ENCODE assay signal across 19 mouse cellular contexts in the genomic region with DNA sequence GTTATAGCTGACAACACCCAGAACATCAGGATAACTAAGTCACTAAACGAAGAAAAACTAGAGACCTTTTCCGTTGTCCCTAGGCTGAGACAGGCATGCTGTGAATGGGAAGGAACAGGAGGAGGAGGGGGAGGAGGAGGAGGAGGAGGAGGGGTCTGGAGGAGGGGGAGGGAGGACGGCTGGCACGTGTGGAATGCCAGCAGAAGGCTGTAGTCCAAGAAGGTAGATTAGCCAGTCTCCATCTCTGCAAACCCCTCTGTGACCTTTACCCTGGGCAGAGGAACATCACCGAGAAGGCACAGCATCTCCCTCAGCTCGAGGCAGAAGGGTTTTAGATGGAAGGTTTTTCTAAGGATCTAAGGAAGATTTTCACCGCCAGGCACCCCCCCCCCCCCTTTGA. TPM values are rescaled to one million over a fixed set of nuclear protein-coding genes. Genes with fewer than 3 reads are reported as not detected.
DNase-seq lines count a peak whose midpoint lies in the region; ATAC-seq lines count a peak whose summit lies in the region.
"Had no signal": no experiment of that assay in that cellular context is flagged by ENCODE, and none has a peak within 500 bp of the region (broad histone marks: within the 10 kb centered on the region; RNA-seq: fewer than 3 reads in every experiment).

No protein-coding gene starts in this region.

- no peak for DNase-seq in forebrain, embryonic 10.5 days (ENCODE audit: extremely low spot score, low spot score)
- DNase-seq in embryo, embryonic 10.5 days (ENCODE audit: low spot score) = peak; percentile 35
- DNase-seq: adrenal gland, adult 8-10 months; cerebellum, adult 9-10 months; gastrocnemius, adult 2 months; heart, adult 2 months; heart, postnatal 10 days; kidney, adult 8-10 months; thymus, postnatal 4 days had no signal

- H3K4me3 ChIP-seq in forebrain, embryonic 10.5 days = no peak overlapping the region
- H3K4me3 ChIP-seq in forebrain, embryonic 16.5 days (replicated peaks; ENCODE audit: low read length) = no peak overlapping the region
- no peak overlapping the region for H3K4me3 ChIP-seq in kidney, embryonic 15.5 days (replicated peaks)
- H3K4me3 ChIP-seq in kidney, embryonic 14.5 days (ENCODE audit: low read length) = no peak overlapping the region
- no peak overlapping the region for H3K4me3 ChIP-seq in liver, embryonic 16.5 days (ENCODE audit: low read depth, low read length)
- H3K4me3 ChIP-seq: forebrain, embryonic 15.5 days; gastrocnemius, adult 2 months; heart, adult 2 months; midbrain, embryonic 12.5 days; neural tube, embryonic 15.5 days had no signal

- peaks cover 24% of the 10 kb centered on the region for H3K4me1 ChIP-seq in forebrain, embryonic 10.5 days
- no peaks in the 10 kb centered on the region for H3K4me1 ChIP-seq in forebrain, embryonic 16.5 days (replicated peaks; ENCODE audit: control insufficient read depth, insufficient read depth, low read length)
- H3K4me1 ChIP-seq in kidney, embryonic 15.5 days = peaks cover 21% of the 10 kb centered on the region
- peaks cover 19% of the 10 kb centered on the region for H3K4me1 ChIP-seq in kidney, embryonic 14.5 days (ENCODE audit: control insufficient read depth, insufficient read depth, low read length)
- H3K4me1 ChIP-seq in liver, embryonic 16.5 days (ENCODE audit: control insufficient read depth, low read depth, low read length) = no peaks in the 10 kb centered on the region; the same call in 1 of the 2 replicates
- H3K4me1 ChIP-seq: forebrain, embryonic 15.5 days; midbrain, embryonic 12.5 days had no signal

- no peak for ATAC-seq in forebrain, embryonic 16.5 days
- ATAC-seq in kidney, embryonic 15.5 days (replicated peaks; ENCODE audit: low FRiP score) = 0 out of 2 replicates have a peak, but pooled peaks have one; percentile 40
- ATAC-seq in kidney, embryonic 14.5 days (ENCODE audit: low FRiP score, low TSS enrichment) = no peak
- no peak for ATAC-seq in liver, embryonic 16.5 days (ENCODE audit: low read depth)
- no peak for ATAC-seq in CD4-positive, CD25-positive, alpha-beta regulatory T cell, adult 4 months
- no peak for ATAC-seq in granulocyte monocyte progenitor cell, adult 5-6 weeks (replicated peaks; ENCODE audit: poor library complexity, severe bottlenecking)
- ATAC-seq: forebrain, embryonic 15.5 days had no signal

- no peaks in the 10 kb centered on the region for H3K9me3 ChIP-seq in forebrain, embryonic 10.5 days
- H3K9me3 ChIP-seq in forebrain, embryonic 16.5 days (ENCODE audit: control insufficient read depth, low read length) = no peaks in the 10 kb centered on the region
- H3K9me3 ChIP-seq in kidney, embryonic 15.5 days (replicated peaks) = no peaks in the 10 kb centered on the region
- no peaks in the 10 kb centered on the region for H3K9me3 ChIP-seq in kidney, embryonic 14.5 days (ENCODE audit: control insufficient read depth, low read length)
- no peaks in the 10 kb centered on the region for H3K9me3 ChIP-seq in liver, embryonic 16.5 days (replicated peaks; ENCODE audit: control insufficient read depth, low read length)
- H3K9me3 ChIP-seq: forebrain, embryonic 15.5 days; midbrain, embryonic 12.5 days; neural tube, embryonic 15.5 days had no signal

- no peak overlapping the region for H3K4me2 ChIP-seq in forebrain, embryonic 16.5 days (ENCODE audit: low read length)
- no peak overlapping the region for H3K4me2 ChIP-seq in kidney, embryonic 15.5 days
- H3K4me2 ChIP-seq in kidney, embryonic 14.5 days (replicated peaks; ENCODE audit: low read depth, low read length) = no peak overlapping the region
- no peak overlapping the region for H3K4me2 ChIP-seq in liver, embryonic 16.5 days (ENCODE audit: low read depth, low read length)
- H3K4me2 ChIP-seq: forebrain, embryonic 15.5 days; midbrain, embryonic 12.5 days; neural tube, embryonic 15.5 days had no signal

- WGBS in forebrain, embryonic 10.5 days = 15% methylated on average over 7 of the region's 7 CpGs
- WGBS in forebrain, embryonic 16.5 days = 8% methylated on average over 7 of the region's 7 CpGs
- WGBS in kidney, embryonic 15.5 days = 24% methylated on average over 7 of the region's 7 CpGs
- 19% methylated on average over 7 of the region's 7 CpGs for WGBS in kidney, embryonic 14.5 days
- WGBS in liver, embryonic 16.5 days (ENCODE audit: insufficient replicate concordance) = 21% methylated on average over 7 of the region's 7 CpGs

- H3K9ac ChIP-seq in forebrain, embryonic 16.5 days (replicated peaks; ENCODE audit: low read depth, low read length) = no peak overlapping the region
- H3K9ac ChIP-seq in kidney, embryonic 15.5 days = no peak overlapping the region
- no peak overlapping the region for H3K9ac ChIP-seq in kidney, embryonic 14.5 days (ENCODE audit: low read depth, low read length)
- H3K9ac ChIP-seq in liver, embryonic 16.5 days (ENCODE audit: low read depth, low read length) = no peak overlapping the region
- H3K9ac ChIP-seq: forebrain, embryonic 15.5 days; midbrain, embryonic 12.5 days; neural tube, embryonic 15.5 days had no signal

- H3K27ac ChIP-seq in forebrain, embryonic 10.5 days = 0 out of 2 replicates have a peak overlapping the region, but pooled peaks have one; percentile 35
- no peak overlapping the region for H3K27ac ChIP-seq in forebrain, embryonic 16.5 days (ENCODE audit: low read length)
- H3K27ac ChIP-seq in kidney, embryonic 15.5 days = no peak overlapping the region
- no peak overlapping the region for H3K27ac ChIP-seq in kidney, embryonic 14.5 days (ENCODE audit: low read depth, low read length)
- peak overlapping the region; percentile 81 for H3K27ac ChIP-seq in liver, embryonic 16.5 days (ENCODE audit: low read length)
- H3K27ac ChIP-seq: forebrain, embryonic 15.5 days; gastrocnemius, adult 2 months; heart, adult 2 months; midbrain, embryonic 12.5 days; neural tube, embryonic 15.5 days had no signal

- H3K27me3 ChIP-seq in forebrain, embryonic 10.5 days (ENCODE audit: poor library complexity, severe bottlenecking) = no peaks in the 10 kb centered on the region
- no peaks in the 10 kb centered on the region for H3K27me3 ChIP-seq in forebrain, embryonic 16.5 days (replicated peaks; ENCODE audit: control insufficient read depth, insufficient read depth, low read length)
- no peaks in the 10 kb centered on the region for H3K27me3 ChIP-seq in kidney, embryonic 15.5 days
- H3K27me3 ChIP-seq in kidney, embryonic 14.5 days (ENCODE audit: control insufficient read depth, insufficient read depth, low read length) = no peaks in the 10 kb centered on the region
- H3K27me3 ChIP-seq in liver, embryonic 16.5 days (ENCODE audit: control insufficient read depth, insufficient read depth, low read depth, low read length) = no peaks in the 10 kb centered on the region
- H3K27me3 ChIP-seq: forebrain, embryonic 15.5 days; midbrain, embryonic 12.5 days; neural tube, embryonic 15.5 days had no signal

- no peaks in the 10 kb centered on the region for H3K36me3 ChIP-seq in forebrain, embryonic 10.5 days (replicated peaks)
- H3K36me3 ChIP-seq in forebrain, embryonic 16.5 days (ENCODE audit: control insufficient read depth, insufficient read depth) = no peaks in the 10 kb centered on the region
- H3K36me3 ChIP-seq in kidney, embryonic 15.5 days = no peaks in the 10 kb centered on the region
- H3K36me3 ChIP-seq in kidney, embryonic 14.5 days (ENCODE audit: control insufficient read depth, insufficient read depth, low read length) = no peaks in the 10 kb centered on the region
- H3K36me3 ChIP-seq in liver, embryonic 16.5 days (ENCODE audit: control insufficient read depth, insufficient read depth) = no peaks in the 10 kb centered on the region
- H3K36me3 ChIP-seq: forebrain, embryonic 15.5 days; midbrain, embryonic 12.5 days; neural tube, embryonic 15.5 days had no signal

RNA-seq across cellular contexts. Expression of gene Fndc3b, which starts 17.1 kb away (rescaled TPM):
- polyA plus RNA-seq in forebrain, embryonic 10.5 days (2016; fragmentation: Nextera tagmentation; extraction: Ambion mirVana) = 9.9 and 10.8 TPM in 2 replicates
- polyA plus RNA-seq in forebrain, embryonic 16.5 days (2015; fragmentation: Nextera tagmentation; extraction: Ambion mirVana) = 6.7 TPM in 2 replicates
- 27.9 and 32.8 TPM in 2 replicates for polyA plus RNA-seq in kidney, embryonic 15.5 days (2015; fragmentation: Nextera tagmentation; extraction: Ambion mirVana)
- 18.5 and 28.7 TPM in 2 replicates for polyA plus RNA-seq in kidney, embryonic 14.5 days (2014; fragmentation: Nextera tagmentation; extraction: Ambion mirVana)
- 10.5 and 13.2 TPM in 2 replicates for polyA plus RNA-seq in liver, embryonic 16.5 days (2015; fragmentation: Nextera tagmentation; extraction: Ambion mirVana)
- polyA plus RNA-seq in CD4-positive, CD25-positive, alpha-beta regulatory T cell, adult 4 months (2017; shearing (Covaris generic)) = under 1 TPM; 0.28 to 0.51 TPM
- 48.8 and 58.5 TPM in 2 replicates for total RNA-seq in granulocyte monocyte progenitor cell, adult 5-6 weeks (2014; fragmentation: Nextera tagmentation)
- total RNA-seq in granulocyte monocyte progenitor cell, adult 5-6 weeks (2017) = 21.3 and 24.0 TPM in 2 replicates
- total RNA-seq: MEL had no signal

Comparison
In these comparisons a context has a peak if more than half of its experiments do, and no peak if none do; other contexts are left out.
1. H3K27ac ChIP-seq: peak in forebrain, embryonic 10.5 days (single experiment) and liver, embryonic 16.5 days (single experiment); none in forebrain, embryonic 16.5 days (single experiment), kidney, embryonic 15.5 days (single experiment) and kidney, embryonic 14.5 days (single experiment).